Mouse (Mus musculus) small intestine, adult 2 months (tissue): ENCODE data around the gene Gm16181.

Experiments
- CTCF ChIP-seq: fragments of 200-500 bp; IDR thresholded peaks from 2 replicates; pipeline ENCODE4 v1.5.1; 2012; ENCODE audit warnings: low read depth, mild to moderate bottlenecking, control low read depth, inconsistent platforms, low read length, moderate library complexity, mixed read lengths; ENCODE audit not compliant: insufficient replicate concordance, insufficient read length; ENCODE audit errors: extremely low read depth
- POLR2A ChIP-seq: fragments of 200-500 bp; IDR thresholded peaks from 2 replicates; pipeline ENCODE4 v1.6.1; 2012; ENCODE audit warnings: low read depth, mild to moderate bottlenecking, control low read depth, inconsistent platforms, low read length, moderate library complexity

GRCm38 (mm10) chr17:35245731-35246623 lies 25.3 kb downstream of the Gm16181 start:
- TF ChIP-seq CTCF = no peak
- no peak for TF ChIP-seq POLR2A
